Mouse (Mus musculus): Measurements from ENCODE around the gene Lsm3.

Gene Lsm3

GRCm38 (mm10) chr6:91509326-91509725 is 6.4 kb upstream of the Lsm3 start:
- in situ Hi-C loops (cut with MboI, MseI): no loop called here

DNA sequence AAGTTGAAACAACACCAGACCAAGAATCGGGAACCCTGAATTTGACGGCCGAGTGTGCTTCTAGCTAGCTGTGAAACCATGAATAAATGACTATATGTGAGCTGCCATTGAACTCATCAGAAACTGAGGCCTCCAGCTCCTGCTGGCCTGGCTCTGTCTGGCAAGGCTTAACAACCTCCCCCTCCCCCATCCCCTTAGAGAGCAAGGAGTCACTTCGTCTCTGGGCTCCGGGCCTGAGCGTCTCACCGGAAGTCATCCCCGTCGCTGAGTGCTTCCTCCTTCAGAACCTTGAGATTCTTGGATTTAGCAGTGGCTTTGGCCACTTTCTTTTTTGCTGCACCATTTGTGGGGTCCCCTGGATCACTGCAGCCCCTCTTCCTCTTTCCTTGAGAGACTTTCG is 5.5 kb upstream of the Lsm3 start:
- in situ Hi-C loops (cut with MboI, MseI): loop anchor here (5.0 kb wide), 2 partner anchors 38 to 223 kb away; partner anchors contain the start of genes Chchd4 and Tmem43

DNA sequence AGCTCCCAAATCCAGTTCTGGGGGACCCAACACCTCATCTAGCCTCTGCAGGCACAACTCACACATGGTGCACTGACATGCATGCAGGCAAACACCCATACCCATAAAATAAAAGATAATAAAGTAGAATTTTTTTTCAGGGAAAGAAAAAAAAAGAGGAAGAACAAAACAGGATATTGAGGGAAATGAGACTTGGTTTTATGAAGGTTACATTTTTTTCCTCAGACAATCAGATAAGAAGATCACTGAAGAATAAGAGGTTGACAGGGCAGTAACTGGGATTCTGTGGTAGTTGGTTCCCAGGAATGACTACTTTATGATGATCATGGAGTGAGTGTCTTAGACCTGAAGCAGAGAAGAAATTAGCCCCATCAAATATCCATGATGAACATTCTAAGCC is 1.6 kb upstream of the Lsm3 start:
- in situ Hi-C loops (cut with MboI, MseI): loop anchor here (5.0 kb wide), 2 partner anchors 42 to 227 kb away; partner anchors contain the start of genes Chchd4 and Tmem43

GRCm38 (mm10) chr6:91514737-91515362 is 878 bp upstream of the Lsm3 start:
- in situ Hi-C loops (cut with MboI, MseI): loop anchor here (5.0 kb wide), 2 partner anchors 43 to 228 kb away; partner anchors contain the start of genes Chchd4 and Tmem43

- in situ Hi-C loops (cut with MboI, MseI): no loop called here
These were observed 2.8 kb downstream of the Lsm3 start for GRCm38 (mm10) chr6:91518454-91519020.

DNA sequence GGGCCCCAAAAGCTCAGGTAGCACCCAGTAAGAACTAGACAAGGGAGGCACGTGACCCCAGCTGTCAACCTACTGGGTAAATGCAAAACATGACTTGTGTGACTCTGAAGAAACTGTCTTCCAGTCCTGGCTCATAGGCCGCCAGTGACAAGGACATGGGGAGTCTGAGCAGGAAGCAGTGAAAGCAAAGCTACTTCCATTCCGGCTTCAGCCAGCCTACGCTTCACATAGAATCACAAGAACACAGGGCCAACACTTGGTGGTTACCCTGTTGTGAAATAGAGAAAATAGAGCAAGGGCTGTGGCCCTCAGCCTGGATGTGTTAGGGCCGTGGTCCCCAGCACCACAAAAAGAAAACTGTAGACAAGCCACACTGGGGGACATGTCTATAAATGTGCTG is 7.1 kb downstream of the Lsm3 start:
- in situ Hi-C loops (cut with MboI, MseI): no loop called here

GRCm38 (mm10) chr6:91525544-91525943 is 9.8 kb downstream of the Lsm3 start:
- in situ Hi-C loops (cut with MboI, MseI): no loop called here

- in situ Hi-C loops (cut with MboI, MseI): no loop called here
These were observed 11.6 kb downstream of the Lsm3 start for GRCm38 (mm10) chr6:91527227-91527860.

DNA sequence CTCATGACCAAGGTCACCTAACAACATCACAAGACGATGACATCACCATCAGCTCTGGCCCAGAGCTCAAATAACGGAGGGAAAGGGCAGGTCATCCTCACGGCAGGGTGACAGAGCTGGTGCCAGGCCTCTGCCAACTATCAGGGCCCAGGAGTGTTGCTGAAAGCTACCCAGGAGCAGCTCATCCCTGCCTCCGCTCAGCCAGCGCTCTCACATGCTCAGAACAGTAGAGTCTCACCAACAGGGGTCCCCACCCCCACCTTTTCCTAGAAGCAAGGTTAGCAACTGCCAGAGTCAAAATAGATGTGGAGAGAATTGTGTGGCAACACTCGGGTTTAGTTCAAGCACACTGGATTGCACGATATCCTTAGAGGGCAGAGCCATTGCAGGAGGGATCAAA is 12.5 kb downstream of the Lsm3 start:
- in situ Hi-C loops (cut with MboI, MseI): no loop called here

GRCm38 (mm10) chr6:91530673-91531072 is 14.9 kb downstream of the Lsm3 start:
- in situ Hi-C loops (cut with MboI, MseI): no loop called here

DNA sequence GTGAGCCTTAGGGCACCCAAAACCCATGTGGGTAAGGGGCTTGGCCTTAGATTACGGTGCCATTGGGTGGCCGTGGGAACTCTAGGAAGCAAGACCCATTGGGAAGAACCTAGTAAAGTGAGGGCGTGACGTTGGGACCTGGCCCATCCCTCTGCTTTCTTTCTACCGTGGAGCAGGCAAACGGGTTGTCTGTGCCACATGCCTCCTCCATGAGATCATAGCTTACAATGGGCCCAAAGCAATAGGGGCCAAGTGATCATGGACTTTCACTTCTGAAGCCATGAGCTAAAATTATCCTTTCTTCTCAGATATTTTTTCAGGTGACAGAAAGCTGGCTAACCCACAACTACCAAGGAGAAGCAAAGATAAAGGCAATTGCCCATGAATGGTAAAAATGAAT is 15.5 kb downstream of the Lsm3 start:
- in situ Hi-C loops (cut with MboI, MseI): no loop called here

DNA sequence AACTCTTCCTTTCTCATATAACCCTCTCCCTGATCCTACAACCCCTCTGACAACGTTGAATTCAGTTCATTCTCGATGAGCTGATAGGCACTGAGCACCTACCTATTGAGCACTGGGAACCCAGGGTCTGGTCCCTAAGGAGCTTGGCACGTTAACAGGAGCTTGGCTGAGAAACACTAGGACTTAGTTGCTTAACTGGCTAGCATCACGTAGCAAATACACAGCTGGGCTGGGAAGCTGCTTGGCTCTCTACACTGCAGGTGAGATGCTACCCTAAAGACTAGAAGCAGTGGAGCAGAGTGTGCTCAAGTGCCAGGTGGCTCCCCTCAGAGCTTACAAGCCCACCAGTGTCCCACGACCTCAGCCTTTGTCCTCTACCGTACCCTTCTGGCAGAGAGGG is 16.9 kb downstream of the Lsm3 start:
- in situ Hi-C loops (cut with MboI, MseI): no loop called here

- in situ Hi-C loops (cut with MboI, MseI): no loop called here
These were observed 17.6 kb downstream of the Lsm3 start for GRCm38 (mm10) chr6:91533359-91533758.

DNA sequence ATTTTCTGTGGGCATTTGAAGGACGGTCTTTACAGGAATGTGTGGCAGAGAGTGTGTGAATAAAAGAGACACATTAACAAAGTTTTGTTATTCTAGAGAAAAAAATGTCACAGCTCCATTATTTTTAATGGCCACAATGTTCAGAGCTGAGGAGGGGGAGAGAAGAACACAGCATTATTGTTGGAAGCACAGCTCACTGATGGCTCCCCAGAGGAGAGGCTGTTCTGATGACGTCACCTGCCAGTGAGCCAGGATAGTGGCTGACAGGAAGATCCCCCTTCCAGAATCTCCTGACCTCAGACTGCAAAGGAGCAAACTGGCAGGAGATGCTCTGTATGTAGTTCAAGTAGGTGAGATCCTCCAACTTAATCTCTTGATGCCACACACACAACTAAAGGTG is 18.0 kb downstream of the Lsm3 start:
- in situ Hi-C loops (cut with MboI, MseI): no loop called here

- in situ Hi-C loops (cut with MboI, MseI): no loop called here
These were observed 18.5 kb downstream of the Lsm3 start for GRCm38 (mm10) chr6:91534268-91534667.

GRCm38 (mm10) chr6:91535231-91535630 is 19.5 kb downstream of the Lsm3 start:
- in situ Hi-C loops (cut with MboI, MseI): no loop called here

DNA sequence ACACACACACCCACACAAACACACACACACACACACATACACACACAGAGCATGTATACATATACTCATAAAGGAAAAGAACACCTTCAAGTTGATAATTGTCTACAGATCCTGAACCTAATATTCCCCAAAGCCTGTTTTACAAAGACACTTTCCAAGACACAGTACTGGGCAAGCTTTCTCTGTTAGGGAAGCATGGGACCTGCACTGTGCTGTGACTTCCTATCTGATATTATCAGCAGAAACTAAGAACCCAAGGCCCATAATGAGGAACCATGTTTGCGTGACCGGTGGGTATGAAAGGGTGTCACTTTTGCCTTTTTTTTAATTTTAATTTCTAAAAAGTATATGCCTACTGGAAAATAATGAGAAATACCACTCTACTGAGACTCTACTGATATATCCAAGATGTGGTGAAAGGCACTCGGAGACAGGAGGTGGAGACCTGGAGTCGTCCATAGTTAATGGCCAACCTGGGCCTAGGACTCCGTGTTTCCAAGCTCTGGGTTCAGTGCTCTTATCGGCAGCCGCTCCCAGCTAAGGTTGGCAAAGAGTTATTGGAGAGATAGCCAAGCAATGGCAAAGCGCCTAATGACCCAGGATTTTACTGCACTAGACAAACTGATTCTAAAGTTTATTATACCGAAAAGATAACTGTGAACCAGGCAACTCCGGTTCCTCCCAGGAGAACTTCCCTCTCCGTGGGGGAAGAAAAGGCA is 20.5 kb downstream of the Lsm3 start:
- in situ Hi-C loops (cut with MboI, MseI): no loop called here

DNA sequence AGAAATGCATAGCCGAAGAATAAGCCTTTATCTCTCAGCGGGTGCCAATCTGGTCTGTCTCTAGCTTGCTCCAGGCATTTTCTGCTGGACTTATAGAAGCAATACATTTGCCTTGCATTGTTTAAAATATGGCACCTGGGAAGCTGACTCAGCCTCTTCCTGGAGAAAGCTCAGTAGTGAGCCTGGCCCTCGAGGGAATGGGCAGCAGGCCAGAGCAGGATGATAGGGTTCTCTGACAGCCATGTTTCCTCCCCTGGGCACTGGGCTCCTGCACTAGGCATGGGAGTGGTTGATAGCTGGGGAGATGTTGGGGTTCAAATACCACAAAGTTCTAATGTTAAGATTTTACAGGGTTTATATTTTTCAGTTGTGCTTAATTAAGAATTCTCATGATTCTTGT is 25.5 kb downstream of the Lsm3 start:
- in situ Hi-C loops (cut with MboI, MseI): no loop called here

- in situ Hi-C loops (cut with MboI, MseI): no loop called here
These were observed 27.3 kb downstream of the Lsm3 start for GRCm38 (mm10) chr6:91543056-91543455.

- in situ Hi-C loops (cut with MboI, MseI): no loop called here
These were observed 30.6 kb downstream of the Lsm3 start for GRCm38 (mm10) chr6:91546241-91546884.

DNA sequence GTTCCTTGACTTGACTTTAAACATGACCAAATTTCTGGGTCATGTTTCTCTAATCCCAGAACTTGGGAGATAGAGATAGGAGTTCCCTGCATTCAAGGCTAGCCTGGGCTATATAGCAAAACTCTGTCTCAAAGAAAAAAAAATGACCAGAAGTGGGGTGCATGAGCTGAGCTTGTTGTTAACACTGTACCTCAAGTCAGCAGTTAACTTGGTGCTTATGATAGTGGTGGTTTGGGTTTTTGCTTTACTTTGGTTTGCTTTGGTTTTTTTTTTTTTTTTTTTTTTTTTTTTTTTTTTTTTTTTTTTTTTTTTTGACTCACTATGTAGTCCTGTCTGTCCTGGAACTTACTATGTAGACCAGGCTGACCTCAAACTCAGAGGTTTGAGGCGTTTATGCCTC is 31.6 kb downstream of the Lsm3 start:
- in situ Hi-C loops (cut with MboI, MseI): no loop called here

DNA sequence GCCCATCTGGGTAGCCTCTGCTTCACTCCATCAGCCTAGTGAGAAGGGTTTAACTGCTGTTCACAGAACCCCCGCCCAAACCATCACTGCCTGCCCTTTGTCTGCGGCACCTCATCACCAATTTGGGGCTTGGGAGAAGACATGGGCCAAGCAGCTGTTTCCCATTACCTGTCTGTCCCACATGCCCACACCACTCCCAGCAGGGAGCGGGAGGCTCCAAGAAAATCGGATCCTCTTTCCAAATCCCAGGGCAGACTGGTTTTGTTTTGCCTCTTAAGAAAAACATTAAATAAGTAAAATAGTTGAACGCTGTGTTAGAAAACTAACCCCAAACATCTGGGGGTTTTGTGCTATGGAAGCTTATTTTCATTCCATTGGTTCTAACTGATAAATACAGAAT is 33.9 kb downstream of the Lsm3 start:
- in situ Hi-C loops (cut with MboI, MseI): no loop called here

All from T-helper 2 cell (primary cell).